Mouse (Mus musculus) induced T-regulatory cell, adult 2 months (primary cell): Measurements from ENCODE around the gene 0610012G03Rik.

Source experiments
- DNase-seq: peaks from one replicate; pipeline ENCODE4 v3.0.0-alpha.2; 2012; ENCODE audit warnings: low read depth

The 0610012G03Rik gene

DNA sequence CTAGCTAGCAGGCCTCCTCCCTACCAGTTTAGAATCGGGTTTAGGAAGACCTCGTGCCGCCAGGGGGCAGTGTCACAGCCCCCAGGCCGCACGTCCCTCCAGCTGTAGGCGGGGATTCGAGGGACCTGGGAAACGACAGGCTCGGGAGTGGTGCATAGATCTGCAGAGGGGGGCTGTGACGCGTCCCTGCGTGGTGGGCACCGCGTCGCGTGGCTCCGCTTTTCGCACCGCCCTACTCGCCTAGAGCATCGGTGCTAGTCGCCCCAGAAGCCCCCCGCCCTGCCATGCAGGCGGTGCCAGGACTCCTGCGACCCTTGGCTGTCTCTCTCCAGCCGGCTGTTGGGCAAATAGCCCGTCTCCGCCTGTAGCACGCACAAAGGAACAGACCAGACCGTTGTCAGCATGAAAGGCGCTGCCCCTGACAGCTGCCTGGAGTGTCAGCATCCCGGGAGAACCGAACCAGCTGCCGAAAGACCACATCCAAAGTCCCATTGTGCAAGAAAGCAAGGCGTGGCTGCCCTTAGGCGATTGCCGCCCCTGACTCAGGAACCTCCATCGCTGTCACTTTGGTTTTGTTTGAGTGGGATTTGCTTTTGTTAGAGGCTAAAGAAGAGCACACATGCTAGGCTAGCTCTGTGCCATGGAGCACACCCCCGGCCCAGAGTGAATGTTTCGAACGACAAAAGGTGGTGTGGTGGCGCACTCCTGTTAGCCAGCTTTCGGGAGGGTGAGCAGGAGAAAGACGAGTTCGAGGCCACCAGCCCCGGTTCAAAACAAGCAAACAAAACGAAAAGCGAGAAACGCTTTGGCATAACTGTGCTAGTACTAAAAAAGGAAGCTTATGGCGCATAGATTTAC lies 15.2 kb downstream of the 0610012G03Rik start:
- DNase-seq = peak; percentile 88

DNA sequence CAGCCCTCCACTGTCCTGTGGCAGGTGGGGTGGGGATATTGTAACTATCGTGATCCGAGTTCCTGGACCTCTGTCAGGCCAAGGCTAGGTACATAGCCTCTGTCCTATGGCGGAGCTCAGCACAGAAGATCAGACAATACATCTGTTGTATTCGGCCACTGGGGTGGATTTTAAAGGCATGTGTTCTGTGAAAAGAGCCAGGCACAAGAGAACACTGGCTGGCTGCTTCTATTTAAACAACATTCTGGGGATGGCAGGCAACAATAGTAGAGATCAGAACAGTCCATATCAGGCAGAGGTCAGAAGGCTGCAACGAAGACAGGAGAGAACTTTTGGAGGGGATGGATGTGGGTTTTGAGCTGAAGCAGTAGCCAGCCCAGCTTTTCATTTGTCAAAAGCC lies 16.0 kb downstream of the 0610012G03Rik start:
- DNase-seq = no peak

DNA sequence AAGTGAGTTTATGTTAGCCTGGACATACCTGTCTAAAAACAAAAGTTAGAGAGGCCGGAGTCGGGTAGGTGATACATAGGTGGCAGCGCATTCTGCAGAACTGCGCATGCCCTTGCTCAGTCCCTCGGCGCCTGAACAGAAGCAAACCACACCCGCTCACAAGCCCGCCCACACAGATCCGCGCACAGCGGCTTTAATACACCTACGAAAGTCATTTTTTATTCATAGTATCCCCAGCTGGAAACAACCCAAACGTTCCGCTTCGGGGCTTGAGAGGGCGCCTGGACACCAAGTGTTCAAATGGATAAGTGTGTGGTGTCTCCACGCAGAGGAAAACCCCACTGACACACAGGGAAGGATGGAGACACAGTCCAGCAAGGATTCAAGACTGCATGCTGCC lies 17.0 kb downstream of the 0610012G03Rik start:
- peak; percentile 69 for DNase-seq

DNA sequence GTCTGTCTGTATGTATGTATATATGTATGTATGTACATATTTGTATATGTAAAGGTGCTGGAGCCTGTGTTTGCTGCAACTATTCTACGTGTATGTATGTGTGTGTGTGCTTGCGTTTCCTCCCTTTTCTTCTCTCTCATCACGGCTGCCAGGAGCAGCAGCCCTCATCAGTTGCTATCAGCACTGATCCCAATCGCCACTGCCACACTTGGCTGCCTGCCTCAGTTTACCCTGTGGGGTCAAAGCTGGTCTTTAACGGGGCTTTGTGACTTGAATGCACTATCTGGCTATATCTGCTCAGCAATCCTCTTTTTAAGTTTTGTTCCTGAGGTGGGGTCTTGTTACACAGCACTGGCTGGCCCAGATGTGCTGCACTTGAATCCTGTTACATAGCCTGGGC lies 20.9 kb downstream of the 0610012G03Rik start:
- no peak for DNase-seq

DNA sequence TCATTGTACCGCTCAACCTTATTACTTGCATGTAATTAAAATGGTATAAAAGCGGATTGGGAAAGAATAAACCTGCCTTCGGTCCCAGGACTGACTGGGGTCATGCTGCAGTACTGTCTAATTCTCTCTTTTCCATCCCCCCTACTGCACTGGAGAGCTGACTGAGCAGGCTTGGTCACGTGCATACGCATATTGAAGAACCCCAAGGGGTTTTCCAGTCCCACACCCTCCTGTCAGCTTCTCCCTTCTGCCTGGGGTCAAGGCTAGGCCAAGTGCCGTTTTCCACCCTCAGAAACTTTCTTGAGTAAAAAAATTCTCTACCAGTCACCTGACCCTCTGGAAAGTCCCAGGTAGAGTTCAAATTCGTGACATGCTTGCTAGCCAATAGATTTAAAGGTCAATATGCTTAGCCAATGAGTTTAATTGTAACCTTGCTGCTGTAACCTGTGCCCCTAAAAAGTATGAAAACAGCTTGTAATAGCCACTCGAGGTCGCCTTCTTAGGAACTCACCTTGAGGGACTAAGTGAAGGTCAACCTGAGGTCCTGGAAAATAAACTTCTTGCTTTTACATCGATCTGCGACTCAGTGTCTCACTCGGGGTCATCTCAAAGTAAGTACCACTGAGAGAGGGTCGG lies 21.6 kb downstream of the 0610012G03Rik start:
- DNase-seq = peak; percentile 82

DNA sequence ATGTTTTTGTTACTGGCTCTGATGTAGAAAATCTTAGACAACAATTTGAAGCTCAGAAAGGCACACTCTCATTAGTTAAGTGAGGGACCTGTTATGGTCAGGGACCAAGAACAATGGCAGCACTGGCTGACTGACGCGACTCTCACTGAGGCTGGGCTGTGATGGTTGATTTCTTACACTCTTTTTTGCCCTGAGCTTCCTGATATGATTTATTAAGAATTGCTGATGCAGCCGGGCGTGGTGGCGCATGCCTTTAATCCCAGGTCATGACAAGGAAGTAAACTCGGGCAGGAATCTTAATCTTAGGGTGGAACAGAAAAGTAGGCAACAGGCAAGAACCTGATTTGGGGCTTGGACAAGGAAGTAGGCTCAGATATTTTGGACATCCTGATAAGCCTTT lies 22.2 kb downstream of the 0610012G03Rik start:
- DNase-seq = no peak

DNA sequence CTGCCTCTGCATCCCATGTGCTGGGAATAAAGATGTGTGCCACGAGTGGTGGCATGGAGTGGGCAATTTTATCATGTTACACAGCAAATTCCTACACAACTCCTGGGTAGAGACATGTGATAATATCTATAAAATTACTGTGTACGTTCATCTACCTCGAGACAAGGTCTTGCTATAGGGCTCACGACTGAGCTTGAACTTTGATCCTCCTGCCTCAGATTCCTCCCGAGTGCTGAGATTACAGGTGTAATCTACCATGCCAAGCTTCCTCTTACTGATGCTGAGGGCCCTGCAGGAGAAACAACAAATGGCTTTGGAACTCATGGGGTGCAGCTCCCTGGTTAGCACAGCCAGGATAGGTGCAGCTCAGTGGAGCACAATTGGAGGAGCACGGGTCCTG lies 23.9 kb downstream of the 0610012G03Rik start:
- no peak for DNase-seq

DNA sequence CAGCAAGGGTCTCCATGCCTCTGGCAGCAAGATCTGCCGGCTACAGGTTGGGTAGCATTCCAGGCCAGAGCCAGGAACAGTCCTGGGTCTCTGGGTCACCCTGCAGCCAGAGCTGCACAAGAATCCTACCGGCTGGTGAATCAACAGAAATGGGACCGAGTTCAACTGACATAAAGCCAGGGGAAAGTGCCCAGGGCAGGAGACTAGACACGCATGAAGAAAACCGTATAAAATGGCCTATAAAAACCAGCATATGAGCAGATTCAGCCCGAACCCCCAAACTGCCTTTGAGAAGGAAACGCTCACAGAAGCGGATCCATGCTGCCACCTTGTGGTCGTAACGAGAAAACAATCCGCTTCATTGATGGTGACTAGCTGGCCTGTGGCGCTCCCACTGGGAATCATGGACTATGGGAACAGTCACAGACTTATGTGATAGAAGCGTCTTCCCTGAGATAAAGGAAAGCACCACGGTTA lies 30.0 kb downstream of the 0610012G03Rik start:
- DNase-seq = peak; percentile 87

DNA sequence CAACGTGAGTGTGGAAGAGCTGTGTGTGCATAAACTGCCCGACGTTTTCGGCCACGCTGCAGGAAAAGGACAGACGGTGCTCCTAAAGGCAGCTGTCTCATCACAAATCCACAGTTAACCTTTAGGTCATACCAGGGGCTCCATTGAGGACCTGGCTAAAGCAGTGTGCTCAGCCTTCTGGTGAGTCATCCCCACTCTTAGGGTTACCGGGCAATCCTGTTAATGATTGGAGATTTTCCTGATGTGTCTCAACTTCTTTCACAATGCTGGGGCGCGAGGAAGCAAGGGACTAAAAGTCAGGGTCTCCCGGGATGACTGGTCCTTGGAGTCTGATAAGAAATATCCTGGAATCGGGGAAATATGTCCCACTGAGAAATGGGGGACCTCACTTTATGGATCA lies 30.5 kb downstream of the 0610012G03Rik start:
- DNase-seq = no peak

DNA sequence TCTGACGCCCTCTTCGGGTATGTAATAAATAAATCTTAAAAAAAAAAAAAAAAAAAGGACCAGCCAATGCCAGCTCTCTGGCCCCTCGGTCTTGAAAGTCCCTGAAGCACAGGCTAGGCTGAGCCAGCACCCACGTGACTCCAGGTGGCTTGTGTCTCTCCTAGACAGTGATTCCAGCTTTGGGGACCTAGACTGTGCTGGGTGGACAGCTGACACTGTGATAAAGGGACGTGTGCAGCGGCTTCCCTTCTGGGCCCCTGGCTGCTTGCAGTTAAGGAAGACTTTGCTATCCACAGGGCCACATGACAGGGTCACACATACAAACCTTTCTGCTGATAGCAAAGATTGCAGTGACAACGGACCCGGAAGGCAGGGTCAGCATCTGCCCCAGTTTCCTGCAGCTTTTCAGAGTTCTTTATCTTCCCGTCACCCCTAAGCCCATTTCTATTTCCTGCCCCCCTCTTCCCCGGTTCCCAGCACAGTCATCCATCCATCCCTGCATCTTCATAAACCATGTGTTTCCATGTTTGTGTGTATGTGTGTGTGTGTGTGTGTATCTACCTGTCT lies 37.9 kb downstream of the 0610012G03Rik start:
- DNase-seq = no peak

DNA sequence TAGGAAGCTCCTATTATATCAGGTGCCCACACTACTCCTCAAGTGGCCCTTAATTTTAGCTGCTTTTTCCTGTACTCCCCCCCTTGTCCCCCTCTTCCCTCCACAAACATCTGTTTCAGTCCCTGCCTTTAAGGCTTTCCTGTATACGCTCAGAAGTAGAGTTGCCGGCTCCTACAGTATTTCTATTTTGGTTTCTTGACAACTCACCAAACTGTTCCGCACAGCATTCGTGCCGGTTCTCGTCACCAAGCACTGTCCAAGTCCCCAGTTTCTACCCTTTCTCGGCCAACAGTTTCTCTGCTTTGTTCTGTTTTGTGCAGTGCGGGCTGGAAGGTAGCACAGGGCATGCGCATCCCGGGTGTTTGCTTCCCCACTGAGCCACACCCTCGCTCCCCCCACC lies 39.3 kb downstream of the 0610012G03Rik start:
- no peak for DNase-seq

DNA sequence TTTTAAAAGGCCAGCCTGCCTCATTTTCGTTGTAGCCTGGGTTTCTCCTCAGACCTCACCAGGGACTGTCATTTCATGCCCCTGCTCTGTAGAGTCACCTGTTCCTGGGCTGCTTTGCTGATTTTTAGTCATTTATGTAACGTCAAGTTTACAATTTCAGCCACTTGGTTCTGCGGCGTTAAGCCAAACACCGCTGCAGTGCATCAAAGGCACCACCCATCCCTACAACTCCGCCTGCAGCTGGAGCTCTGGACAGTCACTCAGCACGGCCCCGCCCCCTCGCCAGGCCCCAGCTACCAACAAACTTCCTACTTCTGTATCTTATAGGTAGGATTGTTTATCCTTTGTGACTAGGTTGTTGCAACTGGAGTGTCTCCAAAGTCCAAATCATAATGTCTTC lies 41.4 kb downstream of the 0610012G03Rik start:
- no peak for DNase-seq

DNA sequence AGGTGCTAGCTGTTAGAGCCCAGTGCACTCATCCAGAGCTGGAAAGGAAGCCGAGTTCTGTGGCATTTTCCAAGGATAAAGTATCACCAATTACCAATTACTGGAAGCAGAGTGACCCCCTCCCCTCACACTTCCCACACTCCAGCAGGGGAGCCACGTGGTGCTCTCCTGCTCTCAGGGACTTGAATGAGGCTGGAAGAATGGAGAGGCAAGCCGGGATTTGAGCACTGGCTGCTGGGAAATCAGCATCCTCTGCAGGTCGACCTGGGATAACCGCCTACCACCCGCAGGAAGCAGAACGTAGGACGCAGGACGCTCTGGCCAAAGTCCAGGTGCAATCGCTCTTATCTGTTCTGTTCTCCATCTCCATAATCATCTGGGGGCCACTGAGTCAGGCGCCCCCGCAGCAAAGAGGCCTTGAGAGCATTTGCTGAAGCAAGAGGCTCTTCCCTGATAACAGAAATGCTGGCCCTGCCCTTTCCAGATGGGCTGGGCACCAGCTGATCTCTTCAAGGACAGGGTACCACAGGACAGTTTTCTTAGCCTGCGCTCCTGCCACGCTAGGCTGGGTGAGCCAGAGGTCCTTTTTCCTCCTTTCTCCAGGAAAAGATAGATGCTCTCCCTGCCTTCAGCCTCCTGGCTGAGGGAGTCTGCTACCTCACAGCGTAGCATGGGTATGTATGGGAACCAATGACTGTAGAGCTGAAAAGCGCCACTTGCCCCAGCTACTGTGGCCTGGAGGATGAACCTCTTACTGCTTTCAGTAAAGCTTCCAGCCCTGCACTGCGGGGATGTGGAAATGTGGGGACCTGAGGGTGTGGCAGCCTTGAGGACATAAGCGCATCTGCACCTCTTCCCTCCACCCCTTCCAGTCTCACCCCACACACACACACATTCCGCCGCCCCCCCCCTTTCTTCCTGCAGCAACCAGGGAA lies 42.1 kb downstream of the 0610012G03Rik start:
- no peak for DNase-seq

DNA sequence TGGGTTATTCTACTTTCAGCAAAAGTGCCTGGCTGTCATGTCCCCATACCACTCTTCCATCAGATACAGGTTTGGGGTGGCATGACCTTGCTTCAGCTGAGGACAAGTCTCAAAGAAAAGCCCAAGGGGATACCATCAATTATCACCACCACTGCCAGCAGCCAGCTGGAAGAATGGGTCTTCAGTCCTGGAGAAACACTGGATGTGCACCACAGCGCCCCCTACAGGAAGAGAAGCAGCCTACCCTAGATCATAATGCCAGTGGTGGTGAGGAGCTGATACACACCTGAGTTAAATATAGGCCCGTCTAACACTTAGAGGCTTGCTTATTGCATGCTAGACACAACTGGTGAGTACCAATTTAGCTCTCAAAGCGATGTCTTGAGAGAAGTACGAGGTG lies 43.0 kb downstream of the 0610012G03Rik start:
- DNase-seq = peak; percentile 55

DNA sequence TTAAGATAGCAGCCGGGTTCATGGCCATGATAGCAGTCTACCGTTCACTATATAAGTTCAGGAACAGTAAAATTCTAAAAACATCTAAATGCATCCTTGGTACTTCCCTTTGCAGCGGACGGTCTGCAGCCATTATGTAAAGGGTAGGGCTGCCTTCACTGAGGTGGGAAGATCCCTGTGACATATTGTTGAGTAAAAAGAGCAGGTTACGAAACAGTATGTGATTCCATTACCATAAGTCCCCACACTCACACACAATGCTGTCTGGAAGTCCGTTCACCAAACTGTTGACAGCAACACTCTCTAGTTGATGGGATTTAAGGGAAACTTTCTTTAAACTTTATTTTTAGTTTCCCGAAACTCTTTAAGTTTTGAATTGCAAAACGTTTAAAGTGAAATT lies 45.1 kb downstream of the 0610012G03Rik start:
- DNase-seq = no peak

DNA sequence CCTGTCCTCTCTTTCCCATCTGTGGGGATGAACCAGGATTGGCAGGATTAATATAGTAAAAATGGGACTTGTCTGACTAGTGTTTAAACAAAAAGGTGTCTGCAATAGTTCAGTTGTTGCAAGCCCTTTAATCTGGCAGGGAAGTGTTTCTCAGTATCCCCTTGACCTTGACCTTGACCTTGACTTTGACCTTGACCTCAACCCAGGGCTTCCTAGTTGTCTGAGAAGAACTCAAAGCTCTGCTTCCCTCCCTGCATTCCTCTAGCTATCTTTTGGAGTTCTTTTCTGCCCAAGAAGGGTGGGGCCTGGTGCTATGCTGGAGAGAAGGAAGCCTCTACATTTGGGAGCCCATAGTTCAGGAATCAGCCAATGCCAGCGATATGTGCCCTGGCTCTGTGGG lies 46.4 kb downstream of the 0610012G03Rik start:
- no peak for DNase-seq

DNA sequence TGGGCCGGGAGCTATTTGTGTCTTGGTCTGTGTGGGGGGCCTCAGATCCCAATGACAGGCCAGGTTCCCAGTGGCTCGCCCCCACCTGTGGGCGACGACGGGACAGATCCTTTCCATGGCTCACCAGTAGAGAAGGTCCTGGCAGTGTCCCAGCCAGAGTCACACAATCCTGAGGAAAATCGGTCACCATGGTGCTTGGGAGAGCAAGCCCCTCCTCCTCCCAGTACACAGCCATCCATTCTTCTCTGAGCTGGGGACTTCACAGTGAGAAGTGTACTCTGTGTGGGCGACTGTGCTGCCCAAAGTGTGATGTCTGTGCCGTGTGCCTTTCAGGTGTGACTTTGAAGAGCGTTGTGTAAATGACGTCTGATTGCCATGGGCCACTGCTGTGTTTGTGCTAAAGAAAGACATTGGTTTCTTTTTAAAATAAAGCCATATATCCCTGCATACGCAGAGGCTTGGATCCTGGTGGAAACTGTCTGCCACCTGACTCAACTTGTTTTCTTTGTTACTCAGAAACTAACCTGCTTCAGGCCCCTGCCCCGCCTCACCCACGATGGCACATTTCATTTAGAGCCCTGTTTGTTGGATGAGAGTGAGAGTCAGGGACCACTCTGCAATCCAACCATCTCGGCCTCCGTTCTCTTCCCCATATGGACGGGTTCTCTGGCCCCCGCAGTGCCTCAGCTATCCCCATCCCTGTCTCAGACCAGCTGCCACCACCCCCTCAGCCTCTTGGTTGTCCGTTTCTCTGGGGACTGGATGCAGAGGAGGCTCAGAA lies 49.6 kb downstream of the 0610012G03Rik start:
- DNase-seq = no peak
